Mouse (Mus musculus) stomach, embryonic 16.5 days (tissue): ENCODE measurements around the gene Unc13a. TPM values are rescaled to one million over a fixed set of nuclear protein-coding genes. Genes with fewer than 3 reads are reported as not detected.
A peak's percentile ranks its signal among the peaks of the same experiment; 100 is the strongest.
"Not testable (repeated sequence)": the region's sequence is repeated elsewhere in the genome, so short reads cannot be mapped to it uniquely, and the experiment has no call there.

Experiments used
- ATAC-seq: fragments of 200-750 bp; cut with Nextera tagmentation; 2 replicates; pipeline ENCODE4 v1.8.0; 2017; ENCODE audit warnings: moderate number of reproducible peaks, moderate TSS enrichment; ENCODE audit not compliant: insufficient read depth, low FRiP score
- H3K27ac ChIP-seq: fragments of 300-500 bp; sonication (generic); 2 replicates; pipeline ENCODE4 v1.5.1; 2014; ENCODE audit warnings: low read length
- H3K27me3 ChIP-seq: fragments of 300-500 bp; sonication (generic); 2 replicates; pipeline ENCODE4 v1.6.1; 2014; ENCODE audit warnings: low read length, control low read depth, mixed read lengths; ENCODE audit not compliant: control insufficient read depth, insufficient read depth
- H3K36me3 ChIP-seq: fragments of 300-500 bp; sonication (generic); 2 replicates; pipeline ENCODE4 v1.6.1; 2014; ENCODE audit warnings: low read length; ENCODE audit not compliant: control insufficient read depth, insufficient read depth
- H3K4me1 ChIP-seq: fragments of 300-500 bp; sonication (generic); 2 replicates; pipeline ENCODE4 v1.6.1; 2014; ENCODE audit warnings: low read length, control low read depth, mixed read lengths; ENCODE audit not compliant: control insufficient read depth, insufficient read depth
- H3K4me2 ChIP-seq: fragments of 300-500 bp; sonication (generic); 2 replicates; pipeline ENCODE4 v1.6.1; 2014; ENCODE audit warnings: low read depth, low read length, mixed read lengths
- H3K4me3 ChIP-seq: fragments of 300-500 bp; sonication (generic); replicated peaks from 2 replicates; pipeline ENCODE4 v1.5.1; 2014; ENCODE audit warnings: mild to moderate bottlenecking, low read length
- H3K9ac ChIP-seq: fragments of 300-500 bp; sonication (generic); 2 replicates; pipeline ENCODE4 v1.6.1; 2014; ENCODE audit warnings: low read length
- H3K9me3 ChIP-seq: fragments of 300-500 bp; sonication (generic); replicated peaks from 2 replicates; pipeline ENCODE4 v1.6.1; 2016; ENCODE audit warnings: low read length, control low read depth; ENCODE audit not compliant: control insufficient read depth
- WGBS: fragments of 180-500 bp; shearing (Covaris S2); extraction: QIAGEN DNeasy Blood & Tissue Kit; methylation state at CpG from one replicate; pipeline ENCODE4 v1.1.7; 2014; 5-methylcytosine and 5-hydroxymethylcytosine counted together
- polyA plus RNA-seq: library from polyadenylated mRNA; unstranded; fragments of >200 nt; fragmentation: Nextera tagmentation; extraction: Ambion mirVana; gene quantifications from 2 replicates; pipeline ENCODE4 v1.2.1, GENCODE M21; 2015

The Unc13a gene
- polyA plus RNA-seq, 1 experiment from 2014 or later = 1.2 TPM

- H3K9me3 ChIP-seq = no peaks in the 10 kb centered on the region
- ATAC-seq = peak; percentile 3; the same call in 1 of the 2 replicates
Measured at GRCm38 (mm10) chr8:71709134-71709799, 37.7 kb upstream of the Unc13a start.

GRCm38 (mm10) chr8:71707874-71708273, 36.3 kb upstream of the Unc13a start:
- WGBS = 41% methylated on average over 8 of the region's 8 CpGs
- Histone ChIP-seq H3K4me3 (no peak overlapping the region), H3K9me3 (no peaks in the 10 kb centered on the region), H3K27ac (no peak overlapping the region), H3K36me3 (no peaks in the 10 kb centered on the region), H3K9ac (no peak overlapping the region), H3K4me1 (0 out of 2 replicates have a peak, but pooled peaks cover 2% of the 10 kb centered on the region), H3K27me3 (peaks cover 4% of the 10 kb centered on the region), H3K4me2 (no peak overlapping the region)
- no peak for ATAC-seq

More at GRCm38 (mm10) chr8:71709134-71709799, 37.7 kb upstream of the Unc13a start:
- 39% methylated on average over 25 of the region's 25 CpGs for WGBS
- 0 out of 2 replicates have a peak overlapping the region, but pooled peaks have one; percentile 14 for H3K9ac ChIP-seq
- H3K4me3 ChIP-seq = peak overlapping the region; percentile 15; the same call in 1 of the 2 replicates
- peaks cover 4% of the 10 kb centered on the region for H3K27me3 ChIP-seq
- H3K4me1 ChIP-seq = 0 out of 2 replicates have a peak, but pooled peaks cover 2% of the 10 kb centered on the region
- no peak overlapping the region for H3K27ac ChIP-seq
- peak overlapping the region; percentile 44 for H3K4me2 ChIP-seq
- H3K36me3 ChIP-seq = no peaks in the 10 kb centered on the region

DNA sequence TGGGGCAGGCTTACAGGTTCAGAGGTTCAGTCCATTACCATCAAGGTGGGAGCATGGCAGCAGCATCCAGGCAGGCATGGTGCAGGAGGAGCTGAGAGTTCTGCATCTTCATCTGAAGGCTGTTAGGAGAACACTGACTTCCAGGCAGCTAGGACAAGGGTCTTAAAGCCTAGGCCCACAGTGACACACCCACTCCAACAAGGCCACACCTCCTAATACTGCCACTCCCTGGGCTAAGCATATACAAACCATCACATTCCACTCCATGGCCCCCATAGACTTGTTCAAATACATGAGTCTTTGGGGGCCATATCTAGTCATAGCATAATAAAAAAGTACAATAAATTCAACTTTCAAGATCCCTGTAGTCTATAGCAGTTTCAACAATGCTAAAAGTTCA, 31.8 kb upstream of the Unc13a start:
- not testable (repeated sequence) for H3K4me3 ChIP-seq, H3K36me3 ChIP-seq, H3K9me3 ChIP-seq, H3K9ac ChIP-seq, ATAC-seq, H3K4me2 ChIP-seq
- Histone ChIP-seq H3K27me3 (peaks cover 18% of the 10 kb centered on the region), H3K27ac (peak overlapping the region; percentile 77; the same call in 1 of the 2 replicates), H3K4me1 (peaks cover 15% of the 10 kb centered on the region)

DNA sequence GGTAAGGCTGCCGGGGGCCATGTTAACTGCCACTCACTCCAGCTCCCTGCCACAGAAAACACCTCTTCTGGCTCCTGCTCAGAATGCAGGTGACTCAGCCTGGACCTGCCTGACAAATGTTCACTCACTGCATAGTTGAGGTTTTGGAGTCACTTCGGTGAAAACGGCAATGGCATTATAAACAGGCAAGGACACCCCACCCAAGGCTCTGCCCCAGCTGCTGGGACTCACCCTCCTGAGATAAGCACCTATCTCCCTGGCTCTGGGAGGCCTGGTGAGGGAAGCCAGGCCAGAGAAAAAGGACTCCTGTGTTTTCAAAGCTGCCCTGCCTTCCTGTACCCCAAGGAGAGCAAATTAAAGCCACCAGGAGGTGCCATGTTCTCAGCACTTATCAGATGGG, 31.4 kb upstream of the Unc13a start:
- Histone ChIP-seq H3K9ac (peak overlapping the region; percentile 9; the same call in 1 of the 2 replicates), H3K27me3 (peaks cover 18% of the 10 kb centered on the region), H3K27ac (peak overlapping the region; percentile 77), H3K36me3 (no peaks in the 10 kb centered on the region), H3K4me1 (peaks cover 15% of the 10 kb centered on the region), H3K9me3 (no peaks in the 10 kb centered on the region), H3K4me3 (no peak overlapping the region), H3K4me2 (0 out of 2 replicates have a peak overlapping the region, but pooled peaks have one; percentile 3)
- 63% methylated on average over 3 of the region's 3 CpGs for WGBS
- ATAC-seq = peak; percentile 66; the same call in 1 of the 2 replicates

DNA sequence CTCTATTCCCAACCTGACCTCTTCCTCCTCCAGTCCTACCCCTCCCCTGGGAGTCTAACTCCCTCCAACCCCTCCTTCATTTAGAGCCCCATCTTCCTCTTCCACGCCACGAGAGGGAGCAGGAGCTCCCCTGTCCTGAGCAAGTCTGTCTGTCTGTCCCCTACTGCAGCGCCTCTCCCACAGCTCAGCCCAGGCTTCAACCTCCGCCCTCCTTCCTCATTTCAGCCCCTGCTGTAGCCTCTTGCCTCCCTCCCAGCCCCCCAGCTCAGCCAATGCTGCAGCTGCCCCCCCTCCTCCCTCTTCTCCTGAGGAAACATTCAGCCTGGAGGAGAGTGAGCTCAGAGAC, 30.5 kb upstream of the Unc13a start:
- Histone ChIP-seq H3K27ac (peak overlapping the region; percentile 77), H3K27me3 (peaks cover 19% of the 10 kb centered on the region)

DNA sequence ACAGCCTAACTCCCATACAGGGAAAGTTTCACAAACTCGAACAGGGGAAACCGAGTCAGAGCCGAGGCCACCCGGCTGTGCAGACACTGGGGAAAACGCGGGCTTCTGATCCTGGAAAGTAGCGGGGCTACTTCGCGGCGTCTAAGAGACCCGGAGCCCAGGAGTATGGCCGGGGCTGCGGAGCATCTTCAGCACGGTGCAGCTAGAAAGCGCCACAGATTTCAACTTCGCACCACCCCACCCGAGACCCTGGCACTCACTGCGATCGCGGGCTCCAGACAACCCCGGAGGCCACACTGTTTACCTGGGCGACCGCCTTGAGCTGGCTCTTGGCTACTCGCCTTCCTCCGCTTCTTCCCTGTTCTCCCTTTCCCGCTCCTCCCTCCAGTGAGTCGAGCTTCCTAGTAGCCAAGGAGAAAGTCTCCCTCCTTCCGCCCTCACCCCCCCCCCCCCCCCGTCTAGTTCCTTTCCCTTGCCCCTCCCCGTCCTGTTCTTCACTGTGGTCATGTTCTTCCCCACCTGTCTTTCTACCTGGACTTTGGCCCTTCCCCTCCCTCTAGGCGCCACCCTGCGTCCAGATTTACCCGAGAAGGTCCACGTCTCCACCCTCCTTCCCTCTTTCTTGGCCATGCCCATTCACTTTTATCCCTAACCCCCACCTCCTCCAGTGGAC, 30.0 kb upstream of the Unc13a start, which contains the start of gene B3gnt3:
Gene B3gnt3, minus strand, starts transcription at position 376 of the 673 bp plus-strand sequence.
- 15% methylated on average over 31 of the region's 34 CpGs for WGBS
- H3K9ac ChIP-seq = peak within 1 kb of the TSS; percentile 48

More for the DNA sequence above, 30.5 kb upstream of the Unc13a start:
- peak overlapping the region; percentile 53; the same call in 1 of the 2 replicates for H3K4me2 ChIP-seq
- no peak overlapping the region for H3K4me3 ChIP-seq
- H3K9ac ChIP-seq = no peak overlapping the region; the same call in 1 of the 2 replicates
- WGBS = 28% methylated on average over 4 of the region's 4 CpGs
- peaks cover 15% of the 10 kb centered on the region for H3K4me1 ChIP-seq
- ATAC-seq = peak; percentile 31; the same call in 1 of the 2 replicates
- no peaks in the 10 kb centered on the region for H3K36me3 ChIP-seq
- H3K9me3 ChIP-seq = no peaks in the 10 kb centered on the region

DNA sequence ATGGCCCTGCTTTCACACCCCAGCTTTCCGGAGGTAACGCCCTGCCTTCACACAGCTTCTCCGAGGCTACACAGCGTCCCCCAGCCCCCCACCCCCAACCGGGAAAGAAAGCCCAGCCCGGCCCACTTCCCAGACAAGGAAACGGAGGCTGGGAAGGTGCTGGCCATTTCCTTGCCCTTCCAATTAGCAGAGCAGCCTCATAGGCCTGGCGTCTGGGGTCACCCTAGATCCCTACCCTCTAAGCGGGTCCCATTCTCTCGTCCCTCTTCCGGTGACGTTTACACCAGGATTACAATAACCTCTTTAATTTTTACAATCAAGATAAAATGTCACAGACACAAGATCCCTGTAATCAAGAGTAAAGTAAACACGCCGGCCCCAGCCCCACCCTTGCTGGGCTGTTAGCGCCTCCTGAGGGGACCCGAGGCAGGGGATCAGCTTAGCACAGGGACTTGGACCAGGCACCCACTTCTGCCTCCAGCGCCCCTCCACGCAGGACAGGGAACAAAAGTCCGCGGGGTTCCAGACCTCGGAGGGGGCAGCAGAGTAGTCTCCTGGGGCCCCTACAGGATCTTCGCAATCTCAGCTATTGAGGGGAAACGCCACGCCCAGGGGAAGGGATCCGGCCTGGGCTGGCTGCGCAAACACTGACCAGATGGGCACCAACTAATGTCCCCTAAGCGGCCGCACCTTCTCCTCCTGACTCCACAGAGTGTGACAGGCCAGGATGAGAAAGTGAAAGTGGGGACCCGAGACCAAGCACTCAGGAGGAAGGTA, 29.1 kb upstream of the Unc13a start:
- 0 out of 2 replicates have a peak overlapping the region, but pooled peaks have one; percentile 26 for H3K27ac ChIP-seq
- peak overlapping the region; percentile 53 for H3K4me2 ChIP-seq
- peak; percentile 22; the same call in 1 of the 2 replicates for ATAC-seq
- H3K4me3 ChIP-seq = peak overlapping the region; percentile 46
- 6% methylated on average over 29 of the region's 29 CpGs for WGBS
- H3K9ac ChIP-seq = peak overlapping the region; percentile 48
- H3K9me3 ChIP-seq = no peaks in the 10 kb centered on the region
- peaks cover 15% of the 10 kb centered on the region for H3K4me1 ChIP-seq
- peaks cover 21% of the 10 kb centered on the region for H3K27me3 ChIP-seq
- H3K36me3 ChIP-seq = no peaks in the 10 kb centered on the region

More for the DNA sequence above, 30.0 kb upstream of the Unc13a start, which contains the start of gene B3gnt3:
- peak within 1 kb of the TSS; percentile 77 for H3K27ac ChIP-seq
- peak within 1 kb of the TSS; percentile 46 for H3K4me3 ChIP-seq
- H3K9me3 ChIP-seq = no peaks in the 10 kb centered on the region
- no peaks in the 10 kb centered on the region for H3K36me3 ChIP-seq
- H3K4me2 ChIP-seq = peak within 1 kb of the TSS; percentile 53
- ATAC-seq = peak; percentile 59; the same call in 1 of the 2 replicates
- peaks cover 15% of the 10 kb centered on the region for H3K4me1 ChIP-seq
- H3K27me3 ChIP-seq = peaks cover 21% of the 10 kb centered on the region

DNA sequence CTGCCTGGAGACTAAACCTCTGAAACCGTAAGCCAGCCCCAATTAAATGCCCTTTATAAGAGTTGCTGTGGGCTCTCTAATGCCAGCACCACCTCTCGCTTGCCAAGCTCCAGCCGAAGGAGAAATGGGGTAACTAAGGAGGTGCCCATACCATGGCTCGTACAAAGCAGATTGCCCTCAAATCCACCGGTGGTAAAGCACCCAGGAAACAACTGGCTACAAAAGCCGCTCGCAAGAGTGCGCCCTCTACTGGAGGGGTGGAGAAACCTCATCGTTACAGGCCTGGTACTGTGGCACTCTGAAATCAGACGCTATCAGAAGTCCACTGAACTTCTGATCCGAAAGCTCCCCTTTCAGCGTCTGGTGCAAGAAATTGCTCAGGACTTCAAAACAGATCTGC, 23.9 kb upstream of the Unc13a start:
- H3K36me3 ChIP-seq, H3K27ac ChIP-seq, H3K9me3 ChIP-seq, H3K4me1 ChIP-seq, ATAC-seq, H3K4me2 ChIP-seq, H3K9ac ChIP-seq, H3K4me3 ChIP-seq: not testable (repeated sequence)
- WGBS = 69% methylated on average over 12 of the region's 12 CpGs
- H3K27me3 ChIP-seq = peaks cover 52% of the 10 kb centered on the region
